Mouse (Mus musculus) heart, adult 2 months (tissue): Measurements from ENCODE around the gene Olfr697. TPM values are rescaled to one million over a fixed set of nuclear protein-coding genes. Genes with fewer than 3 reads are reported as not detected.
"Not testable (repeated sequence)": the region's sequence is repeated elsewhere in the genome, so short reads cannot be mapped to it uniquely, and the experiment has no call there.

Experiments used
- DNase-seq, 2 experiments: peaks; one replicate each; pipeline ENCODE4 v3.0.0; 2021
- H3K27ac ChIP-seq: fragments of 200-600 bp; 2 replicates; pipeline ENCODE4 v1.8.1; 2022
- H3K27me3 ChIP-seq: fragments of 200-500 bp; 2 replicates; pipeline ENCODE4 v1.6.1; 2012; ENCODE audit warnings: mild to moderate bottlenecking, low read length, inconsistent platforms, mixed read lengths; ENCODE audit not compliant: control insufficient read depth, insufficient read depth
- H3K36me3 ChIP-seq: fragments of 200-500 bp; 2 replicates; pipeline ENCODE4 v1.6.1; 2012; ENCODE audit warnings: low read length, inconsistent platforms; ENCODE audit not compliant: control insufficient read depth, insufficient read depth
- H3K4me1 ChIP-seq: fragments of 200-500 bp; 2 replicates; pipeline ENCODE4 v1.6.1; 2011; ENCODE audit warnings: low read length; ENCODE audit not compliant: control insufficient read depth, insufficient read depth
- H3K4me3 ChIP-seq: fragments of 200-600 bp; 2 replicates; pipeline ENCODE4 v1.8.1; 2022
- H3K79me2 ChIP-seq: fragments of 200-500 bp; replicated peaks from 2 replicates; pipeline ENCODE4 v1.6.1; 2012; ENCODE audit warnings: mild to moderate bottlenecking, inconsistent platforms, low read length, moderate library complexity, mixed read lengths; ENCODE audit not compliant: control insufficient read depth, insufficient read depth
- H3K9ac ChIP-seq: fragments of 200-500 bp; 2 replicates; pipeline ENCODE4 v1.6.1; 2012; ENCODE audit warnings: low read depth, mild to moderate bottlenecking, control low read depth, inconsistent platforms, low read length, mixed read lengths
- CTCF ChIP-seq: fragments of 200-600 bp; IDR thresholded peaks from 2 replicates; pipeline ENCODE4 v1.8.1; 2022; ENCODE audit warnings: antibody characterized with exemption, mild to moderate bottlenecking, moderate library complexity
- EP300 ChIP-seq: fragments of 200-500 bp; IDR thresholded peaks from 2 replicates; pipeline ENCODE4 v1.6.1; 2011; ENCODE audit warnings: low read depth, low read length, control low read depth; ENCODE audit not compliant: insufficient read depth
- POLR2A ChIP-seq: fragments of 200-500 bp; IDR thresholded peaks from 2 replicates; pipeline ENCODE4 v1.6.1; 2011; ENCODE audit warnings: mild to moderate bottlenecking, low read depth, low read length, control low read depth; ENCODE audit not compliant: insufficient read depth
- whole genome bisulfite sequencing: fragments of 180-500 bp; shearing (Covaris S2); methylation state at CpG from one replicate; pipeline ENCODE4 v1.1.7; 2018; 5-methylcytosine and 5-hydroxymethylcytosine counted together
- intact Hi-C: fragments of 180-260 bp; cut with DNase I; formaldehyde crosslinking; loops from one replicate; pipeline ENCODE4 v1.15.1; 2025
- long read RNA-seq: library from polyadenylated mRNA; stranded (forward); transcript quantifications from one replicate; pipeline ENCODE4 v2.0.0, GENCODE M21; 2021
- polyA plus RNA-seq: library from polyadenylated mRNA; depleted of rRNA; stranded (reverse); fragments of >200 nt; gene quantifications from 2 replicates; pipeline ENCODE4 v1.2.3, GENCODE M21; 2012; rRNA removed
- total RNA-seq, 2 experiments: library from RNA; stranded (reverse); gene quantifications; 2 replicates each; pipeline ENCODE4 v1.2.3; 2021

The Olfr697 gene
- total RNA-seq (not detected), polyA plus RNA-seq (not detected in 2 replicates)
- long read RNA-seq, result 0 reads

GRCm38 (mm10) chr7:106742343-106742742 lies at the start of gene Olfr697:
Olfr697 (minus strand) TSS chr7:106742443.
- no peak within 1 kb of the TSS for H3K9ac ChIP-seq
- no peaks in the 10 kb centered on the region for H3K79me2 ChIP-seq
- no peaks in the 10 kb centered on the region for H3K4me1 ChIP-seq
- H3K27ac ChIP-seq, result no peak within 1 kb of the TSS
- intact Hi-C loops, result no loop called here
- DNase-seq, result no peak
- no peaks in the 10 kb centered on the region for H3K27me3 ChIP-seq
- TF ChIP-seq POLR2A, result no peak
- no peak for TF ChIP-seq CTCF
- TF ChIP-seq EP300, result no peak
- WGBS, result 63% methylated on average over 1 of the region's 1 CpGs
- H3K4me3 ChIP-seq, result no peak within 1 kb of the TSS
- no peaks in the 10 kb centered on the region for H3K36me3 ChIP-seq

GRCm38 (mm10) chr7:106788330-106788729 lies 46.1 kb upstream of the Olfr697 start:
- Histone ChIP-seq H3K9ac (no peak overlapping the region), H3K36me3 (no peaks in the 10 kb centered on the region), H3K27ac (no peak overlapping the region), H3K79me2 (no peaks in the 10 kb centered on the region), H3K27me3 (no peaks in the 10 kb centered on the region), H3K4me3 (no peak overlapping the region), H3K4me1 (no peaks in the 10 kb centered on the region)
- intact Hi-C loops, result no loop called here
- no peak for TF ChIP-seq POLR2A
- no peak for TF ChIP-seq EP300
- TF ChIP-seq CTCF, result peak; percentile 35
- DNase-seq, result no peak

GRCm38 (mm10) chr7:106761008-106761407 lies 18.8 kb upstream of the Olfr697 start:
- H3K27me3 ChIP-seq, result not testable (repeated sequence)

DNA sequence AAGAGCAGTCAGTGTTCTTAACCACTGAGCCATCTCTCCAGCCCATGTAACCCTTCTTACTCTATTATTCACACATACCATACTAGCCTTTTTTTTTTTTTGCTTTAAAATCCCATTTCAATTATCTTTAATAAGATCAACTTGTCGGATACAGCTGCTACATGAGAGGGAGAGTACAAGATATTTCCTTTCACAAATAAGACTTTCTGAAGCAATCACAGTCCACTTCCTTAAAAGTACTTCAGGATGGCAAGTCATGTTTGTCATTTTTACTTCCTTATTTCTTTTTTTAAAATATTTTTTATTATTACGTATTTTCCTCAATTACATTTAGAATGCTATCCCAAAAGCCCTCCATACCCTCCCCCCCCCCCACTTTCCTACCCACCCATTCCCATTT lies 16.6 kb upstream of the Olfr697 start:
- Histone ChIP-seq H3K9ac (no peak overlapping the region), H3K79me2 (no peaks in the 10 kb centered on the region), H3K4me3 (no peak overlapping the region), H3K27me3 (no peaks in the 10 kb centered on the region), H3K27ac (no peak overlapping the region), H3K4me1 (no peaks in the 10 kb centered on the region), H3K36me3 (no peaks in the 10 kb centered on the region)
- TF ChIP-seq EP300, result no peak
- TF ChIP-seq CTCF, result no peak
- no peak for TF ChIP-seq POLR2A
- intact Hi-C loops, result no loop called here
- DNase-seq, result no peak
- WGBS, result 75% methylated on average over 2 of the region's 2 CpGs

More at GRCm38 (mm10) chr7:106761008-106761407, 18.8 kb upstream of the Olfr697 start:
- H3K9ac ChIP-seq, H3K4me3 ChIP-seq, H3K36me3 ChIP-seq, H3K4me1 ChIP-seq, intact Hi-C loops, DNase-seq, H3K27ac ChIP-seq, H3K79me2 ChIP-seq: not testable (repeated sequence)
- WGBS, result 89% methylated on average over 2 of the region's 2 CpGs

GRCm38 (mm10) chr7:106755297-106755696 lies 13.1 kb upstream of the Olfr697 start, which contains the start of gene Olfr698:
Olfr698 (minus strand) TSS chr7:106755397.
- intact Hi-C loops, result no loop called here
- H3K4me1 ChIP-seq, result no peaks in the 10 kb centered on the region
- H3K4me3 ChIP-seq, result no peak within 1 kb of the TSS

DNA sequence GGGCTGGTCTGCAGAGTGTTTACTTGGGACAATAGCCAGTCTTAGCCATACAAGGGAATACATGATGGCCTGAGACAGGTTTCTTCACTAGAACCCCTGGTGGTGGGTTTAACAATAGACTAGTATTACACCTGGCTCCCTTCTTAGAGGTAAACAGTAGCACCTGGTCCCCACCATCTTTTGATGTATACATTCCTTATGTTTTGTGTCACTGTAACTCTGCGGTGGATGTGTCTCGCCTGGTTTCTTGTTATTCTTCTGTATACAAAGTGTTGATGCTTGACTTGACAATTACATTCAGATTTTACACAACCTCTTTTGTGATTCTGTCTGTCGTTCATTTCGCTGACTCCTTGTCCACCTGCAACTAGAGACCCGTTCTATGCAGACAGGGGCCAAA lies 3.6 kb upstream of the Olfr697 start:
- TF ChIP-seq EP300, result no peak
- no peak for TF ChIP-seq POLR2A
- no peak for TF ChIP-seq CTCF
- DNase-seq, result no peak
- 82% methylated on average over 5 of the region's 5 CpGs for WGBS
- Histone ChIP-seq H3K36me3 (no peaks in the 10 kb centered on the region), H3K79me2 (no peaks in the 10 kb centered on the region), H3K4me3 (no peak overlapping the region), H3K27ac (no peak overlapping the region), H3K27me3 (no peaks in the 10 kb centered on the region), H3K4me1 (no peaks in the 10 kb centered on the region), H3K9ac (no peak overlapping the region)
- intact Hi-C loops, result no loop called here

More at GRCm38 (mm10) chr7:106755297-106755696, 13.1 kb upstream of the Olfr697 start, which contains the start of gene Olfr698:
- Histone ChIP-seq H3K9ac (no peak within 1 kb of the TSS), H3K27me3 (no peaks in the 10 kb centered on the region), H3K79me2 (no peaks in the 10 kb centered on the region), H3K27ac (no peak within 1 kb of the TSS), H3K36me3 (no peaks in the 10 kb centered on the region)
- DNase-seq, result no peak
- TF ChIP-seq EP300 (no peak), CTCF (no peak), POLR2A (no peak)
